Mouse (Mus musculus): ENCODE measurements around the gene Hs3st2.
A peak's percentile ranks its signal among the peaks of the same experiment; 100 is the strongest.
"Not testable (repeated sequence)": the region's sequence is repeated elsewhere in the genome, so short reads cannot be mapped to it uniquely, and the experiment has no call there.

Hs3st2 gene

DNA sequence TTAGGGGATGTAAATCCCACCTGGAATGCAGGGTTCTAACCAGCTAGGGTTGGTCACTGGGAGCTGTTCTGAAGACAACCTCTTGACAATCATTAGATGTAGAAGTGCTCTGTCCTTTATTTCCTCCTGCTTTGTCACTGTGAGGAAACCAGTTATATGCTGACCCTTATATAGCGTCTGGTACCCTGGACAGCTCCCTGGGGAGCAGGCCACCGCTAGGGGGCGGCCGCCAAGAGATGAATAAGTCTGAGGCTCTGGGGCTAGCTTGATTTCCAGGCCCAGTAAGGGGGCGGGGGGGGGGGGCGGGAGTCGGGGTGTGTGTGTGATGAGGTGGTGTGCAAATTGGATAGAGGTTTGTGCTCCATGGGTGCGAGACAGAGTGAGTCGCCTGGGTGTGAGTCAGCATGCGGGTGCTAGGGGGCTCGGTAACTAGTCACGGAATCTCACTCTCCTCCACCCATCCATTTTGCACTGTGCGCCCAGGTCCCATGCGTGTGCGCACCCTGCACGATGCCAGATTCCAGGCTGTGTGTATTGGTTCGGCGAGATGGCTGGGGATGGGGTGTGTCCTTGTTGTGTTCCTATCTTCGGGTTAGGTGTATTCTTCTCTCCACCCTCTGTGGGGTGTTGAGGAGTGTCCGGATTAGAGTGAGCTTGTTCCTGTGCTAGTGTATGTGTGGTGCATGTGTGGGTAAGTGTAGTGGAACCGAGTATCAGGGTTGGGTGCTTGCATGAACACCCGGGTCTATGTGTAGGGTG lies at the start of gene Hs3st2:
Hs3st2 (plus strand) TSS at position 635 of the 759 bp plus-strand sequence.
- peak; percentile 37 for DNase-seq

- no peak for DNase-seq
Observed at GRCm38 (mm10) chr7:121348284-121348963, 43.2 kb upstream of the Hs3st2 start.

DNA sequence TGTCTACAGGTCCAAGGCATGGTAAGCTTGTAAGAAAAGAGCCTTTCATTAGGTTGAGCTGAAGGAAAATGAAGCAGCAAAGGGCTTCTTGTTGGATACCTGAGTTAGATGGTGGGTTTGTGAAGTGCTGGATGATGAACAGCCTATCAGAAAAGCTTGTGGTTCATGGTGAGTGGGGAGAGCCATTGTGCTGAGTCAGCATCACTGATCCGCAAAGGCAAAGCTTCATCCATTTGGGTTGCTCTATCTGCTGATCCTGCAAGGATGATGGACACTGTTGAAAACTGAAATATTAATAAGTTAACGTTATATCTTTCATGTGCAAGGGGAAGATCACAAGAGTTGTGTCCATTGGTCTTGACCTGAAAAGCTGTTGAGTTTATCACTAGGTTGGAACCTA lies 40.0 kb upstream of the Hs3st2 start:
- DNase-seq = no peak

DNA sequence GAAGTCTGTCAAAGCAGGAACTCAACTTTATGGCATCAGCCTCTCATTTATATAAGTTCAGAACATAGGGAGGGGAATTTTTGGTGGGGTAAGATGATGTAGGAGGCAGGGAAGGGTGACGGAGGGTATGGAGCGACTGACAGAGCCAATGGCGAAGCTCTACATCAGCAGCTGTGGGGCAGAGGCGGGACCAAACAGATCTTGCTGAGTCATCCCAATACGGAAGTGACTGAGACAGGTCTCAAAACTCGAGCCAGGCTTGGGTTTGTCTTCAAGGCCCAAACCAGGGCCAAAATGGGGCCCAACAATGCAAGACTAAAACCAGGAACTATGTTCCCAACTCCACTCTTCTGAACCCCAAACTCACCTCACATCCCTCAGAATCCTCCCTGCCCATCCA lies 30.2 kb upstream of the Hs3st2 start:
- not testable (repeated sequence) for DNase-seq

- DNase-seq = no peak
Observed at GRCm38 (mm10) chr7:121365584-121365983, 26.1 kb upstream of the Hs3st2 start.

- DNase-seq = no peak
Observed at GRCm38 (mm10) chr7:121367185-121367584, 24.5 kb upstream of the Hs3st2 start.

DNA sequence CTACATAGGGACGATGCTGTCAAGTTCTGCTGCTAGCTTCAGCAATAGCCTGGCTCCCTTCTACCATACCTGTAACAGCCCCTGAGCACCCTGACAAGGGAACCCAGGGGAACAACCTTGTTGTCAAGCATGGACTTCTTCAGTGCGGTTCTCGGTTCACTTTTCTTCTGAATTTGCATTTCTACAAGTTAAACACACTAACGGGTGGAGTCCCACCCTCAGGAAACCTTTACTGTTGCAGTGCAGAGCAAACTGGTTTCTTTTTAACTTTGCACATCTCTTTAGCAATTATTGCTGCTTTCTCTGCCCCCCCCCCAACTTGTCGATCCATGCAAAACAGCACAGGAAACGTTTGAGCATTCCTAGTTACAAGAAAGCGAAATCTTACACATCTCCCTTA lies 19.7 kb upstream of the Hs3st2 start:
- DNase-seq = no peak

DNA sequence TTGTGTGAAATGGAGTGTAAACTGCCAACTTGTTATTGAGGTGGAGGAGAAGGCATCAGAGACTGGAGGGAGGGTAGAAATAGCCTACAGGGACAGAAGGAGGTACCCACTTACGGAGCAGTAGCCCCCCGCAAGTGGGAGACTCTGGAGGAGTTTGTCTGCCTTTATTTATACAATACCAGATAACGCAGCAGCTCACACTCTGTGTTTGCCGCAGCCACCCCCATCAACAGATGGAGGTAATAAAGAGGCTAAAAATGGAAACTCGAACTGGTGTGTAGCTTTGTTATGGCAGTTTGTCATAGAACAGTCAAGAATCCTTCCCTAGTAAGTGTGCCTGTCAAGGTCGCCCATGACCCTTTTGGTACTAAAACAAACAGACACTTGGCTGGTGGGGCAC lies 16.2 kb upstream of the Hs3st2 start:
- no peak for DNase-seq

DNA sequence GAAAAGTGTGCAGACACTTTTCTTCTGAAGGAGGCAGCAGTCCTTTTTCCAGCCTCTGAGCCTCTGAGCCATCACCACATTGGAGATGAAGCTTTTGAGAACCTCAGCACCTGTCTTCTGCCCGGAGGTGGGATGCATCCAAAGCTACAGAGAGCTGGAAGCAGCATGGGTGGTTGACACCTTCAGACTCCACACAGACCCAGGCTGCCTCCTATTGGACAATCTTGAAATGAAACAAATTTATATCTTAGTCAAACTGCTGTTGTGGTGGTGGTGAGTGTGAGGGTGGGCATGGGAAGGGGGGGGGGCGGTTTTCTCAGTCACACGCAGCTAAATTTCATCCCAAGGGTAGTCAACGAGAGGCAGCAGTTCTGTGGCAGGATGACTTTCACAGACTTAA lies 12.7 kb upstream of the Hs3st2 start:
- no peak for DNase-seq

DNA sequence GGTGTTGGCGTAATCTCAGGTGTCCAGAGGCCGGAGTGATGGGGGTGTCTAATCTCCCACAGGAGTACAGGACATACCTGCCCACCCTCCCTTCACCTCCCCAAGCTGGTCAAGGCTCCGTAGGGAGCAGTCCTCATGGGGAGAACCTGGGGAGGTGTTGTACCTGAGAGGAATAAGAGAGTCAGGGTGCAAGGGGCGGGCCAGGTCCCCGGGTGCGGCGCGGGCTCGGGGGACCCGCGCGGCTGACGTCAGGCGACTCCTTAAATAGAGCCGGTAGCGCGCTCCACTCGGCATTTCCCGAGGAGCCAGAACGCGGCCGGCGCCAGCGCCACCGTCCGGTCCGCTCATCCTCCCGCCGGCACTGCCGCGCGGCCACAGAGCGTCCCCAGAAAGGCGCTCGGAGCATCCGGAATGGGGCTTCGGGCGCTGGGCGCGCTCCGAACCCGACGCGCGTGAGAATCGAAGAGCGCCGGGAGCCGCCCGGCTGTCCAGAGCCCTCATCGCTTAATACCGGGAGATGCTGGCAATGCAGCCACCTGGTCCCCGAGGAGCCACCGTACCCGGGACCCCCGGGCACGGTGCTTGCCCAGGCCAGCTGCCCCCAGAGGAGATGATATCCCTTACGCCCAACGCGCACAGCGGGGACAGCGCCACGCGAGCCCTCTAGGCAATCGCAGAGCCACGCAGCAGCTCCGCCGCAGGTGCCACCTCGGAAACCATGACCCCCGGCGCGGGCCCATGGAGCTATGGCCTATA lies 503 bp downstream of the Hs3st2 start:
- DNase-seq = no peak

DNA sequence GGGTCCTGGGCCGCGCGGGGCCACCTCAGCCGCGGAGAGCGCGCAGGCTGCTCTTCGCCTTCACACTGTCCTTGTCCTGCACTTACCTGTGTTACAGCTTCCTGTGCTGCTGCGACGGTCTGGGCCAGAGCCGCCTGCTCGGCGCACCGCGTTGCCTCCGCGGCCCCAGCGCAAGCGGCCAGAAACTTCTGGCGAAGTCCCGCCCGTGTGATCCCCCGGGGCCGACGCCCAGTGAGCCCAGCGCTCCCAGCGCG lies 1.0 kb downstream of the Hs3st2 start:
- no peak for DNase-seq

DNA sequence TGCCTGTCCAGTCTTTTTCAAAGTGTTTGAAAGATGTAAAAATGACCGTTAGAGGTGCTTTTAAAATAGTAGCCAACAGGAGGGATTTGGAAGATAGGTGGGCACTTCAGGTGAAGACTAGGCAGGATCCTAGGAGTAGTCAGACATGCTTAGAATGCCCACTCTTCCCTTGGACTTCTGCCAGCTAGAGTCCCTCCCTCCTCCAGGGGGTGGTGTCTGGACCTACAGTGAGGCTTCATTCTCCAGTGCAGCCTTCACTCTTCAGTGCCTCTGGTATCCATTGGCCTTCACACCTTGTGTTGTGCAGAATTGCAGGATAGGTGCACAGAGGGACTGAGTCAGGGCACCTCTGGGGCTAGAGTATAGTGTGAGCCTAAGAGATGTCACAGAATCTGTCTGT lies 2.2 kb downstream of the Hs3st2 start:
- no peak for DNase-seq

- DNase-seq = no peak
Observed at GRCm38 (mm10) chr7:121394875-121395274, 3.2 kb downstream of the Hs3st2 start.

DNA sequence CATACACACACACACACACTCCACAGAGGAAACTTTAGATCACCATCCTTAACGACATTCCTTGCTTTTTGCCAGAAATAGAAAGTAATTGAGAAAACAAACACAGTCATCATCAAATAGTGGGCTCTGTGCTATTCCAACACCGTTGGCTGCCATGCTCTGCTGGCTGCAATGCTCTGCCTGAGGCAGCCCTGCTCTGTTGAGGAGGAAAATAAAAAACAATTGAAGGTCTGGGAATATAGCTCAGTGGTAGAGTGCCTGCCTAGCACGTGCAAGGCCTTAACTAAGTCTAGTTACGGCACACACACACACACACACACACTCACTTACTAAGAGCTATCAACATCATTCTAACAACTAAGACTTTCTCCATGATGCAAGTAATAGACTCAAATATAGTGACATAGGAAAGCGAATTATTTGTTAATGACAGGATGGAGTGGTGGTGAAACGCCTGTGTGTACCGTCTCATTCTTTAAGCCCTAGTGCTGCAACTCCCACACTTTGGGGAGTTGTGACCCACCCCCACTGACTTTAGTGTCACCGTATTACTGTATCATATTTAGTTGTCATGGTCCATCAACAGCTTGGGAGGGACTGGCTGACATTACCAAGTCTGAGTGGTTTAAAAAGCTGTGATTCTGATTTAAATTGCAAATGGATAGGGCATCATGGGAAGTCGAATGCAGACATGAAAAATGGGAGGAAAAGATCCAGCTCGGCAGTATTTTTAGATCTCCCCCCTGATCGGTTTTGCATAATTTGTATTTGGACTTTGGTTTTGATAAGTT lies 19.3 kb downstream of the Hs3st2 start:
- no peak for DNase-seq

DNA sequence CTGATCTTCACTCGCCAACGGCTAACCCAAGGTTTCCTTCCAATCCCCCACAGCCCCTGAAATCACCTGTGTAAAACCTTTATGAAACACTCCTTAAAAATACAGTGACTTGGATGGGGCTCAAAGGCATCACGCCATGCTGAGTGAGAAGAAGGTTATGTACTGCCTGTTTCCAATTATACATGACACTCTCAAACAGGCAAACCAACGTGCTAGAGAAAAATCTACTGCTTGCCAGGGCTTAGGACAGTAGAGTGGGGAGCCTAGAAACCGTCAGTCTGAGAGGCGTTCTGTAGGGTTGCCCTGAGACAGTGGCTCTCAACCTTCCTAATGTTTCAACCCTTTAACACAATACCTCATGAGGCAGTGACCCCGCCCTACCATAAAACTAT lies 19.8 kb downstream of the Hs3st2 start:
- DNase-seq = no peak

- DNase-seq = no peak
Observed at GRCm38 (mm10) chr7:121436884-121437283, 45.2 kb downstream of the Hs3st2 start.

DNA sequence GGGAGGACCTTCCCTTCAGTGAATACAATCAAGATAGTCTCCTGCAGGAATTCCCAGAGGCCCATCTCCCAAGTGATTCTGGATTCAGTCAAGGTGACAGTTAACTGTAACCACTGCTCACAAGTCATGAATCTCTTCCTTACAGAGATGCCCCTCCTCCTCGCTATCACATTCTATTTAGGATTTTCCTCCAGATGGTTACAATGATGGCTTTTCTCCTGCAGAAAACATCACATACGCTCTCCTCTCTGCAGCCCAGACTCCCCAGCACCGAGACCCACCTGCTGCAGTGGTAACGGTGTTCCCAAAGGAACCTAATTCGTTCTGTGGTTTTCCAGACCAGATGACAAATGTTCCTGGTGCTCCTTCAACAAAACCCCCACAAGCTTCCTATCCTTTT lies 49.5 kb downstream of the Hs3st2 start:
- DNase-seq = no peak

DNA sequence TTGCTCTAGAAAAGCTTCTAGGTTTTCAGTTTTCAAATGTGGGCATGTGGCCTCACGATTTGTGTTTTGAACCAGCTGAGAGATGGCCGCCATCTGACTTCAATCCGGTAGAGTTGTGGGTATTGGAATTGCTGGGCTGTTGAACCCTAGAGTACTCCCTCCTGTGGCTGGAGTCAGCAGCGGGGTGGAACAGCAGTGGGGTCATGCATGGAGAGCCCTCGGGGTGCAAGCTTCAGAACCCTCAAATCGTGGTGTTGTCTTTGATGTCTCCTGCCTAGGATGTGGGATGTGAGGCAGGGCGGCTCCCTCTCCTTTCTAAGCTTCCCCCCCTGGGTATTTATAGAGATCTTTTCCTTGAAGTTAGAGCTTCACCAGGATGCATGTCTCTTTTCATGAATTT lies 52.7 kb downstream of the Hs3st2 start:
- DNase-seq = no peak

GRCm38 (mm10) chr7:121446281-121446680 lies 54.6 kb downstream of the Hs3st2 start:
- no peak for DNase-seq

- DNase-seq = no peak
Observed at GRCm38 (mm10) chr7:121450951-121451843, 59.5 kb downstream of the Hs3st2 start.

GRCm38 (mm10) chr7:121456716-121457115 lies 65.1 kb downstream of the Hs3st2 start:
- DNase-seq = no peak

DNA sequence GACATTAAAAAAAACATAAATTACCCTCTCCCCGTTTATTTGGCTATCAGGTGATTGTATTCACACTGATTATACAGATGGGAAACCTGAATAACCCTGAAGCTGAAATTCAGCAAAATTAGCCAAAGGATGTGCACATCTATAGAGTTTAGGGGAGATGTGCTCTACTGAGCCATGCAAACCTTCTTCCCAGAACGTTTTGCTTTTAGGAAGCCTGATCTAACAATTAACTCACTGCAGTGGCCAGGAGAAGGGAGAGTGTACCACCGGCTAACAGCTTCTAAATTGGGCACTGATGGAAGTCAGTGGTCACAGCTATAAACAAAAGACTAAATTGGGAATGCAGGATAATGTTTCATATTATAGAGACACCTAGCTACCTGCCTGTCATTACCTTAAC lies 66.4 kb downstream of the Hs3st2 start:
- DNase-seq = no peak
